Comparison of ENCODE assay signal across 13 mouse cellular contexts in the genomic region with DNA sequence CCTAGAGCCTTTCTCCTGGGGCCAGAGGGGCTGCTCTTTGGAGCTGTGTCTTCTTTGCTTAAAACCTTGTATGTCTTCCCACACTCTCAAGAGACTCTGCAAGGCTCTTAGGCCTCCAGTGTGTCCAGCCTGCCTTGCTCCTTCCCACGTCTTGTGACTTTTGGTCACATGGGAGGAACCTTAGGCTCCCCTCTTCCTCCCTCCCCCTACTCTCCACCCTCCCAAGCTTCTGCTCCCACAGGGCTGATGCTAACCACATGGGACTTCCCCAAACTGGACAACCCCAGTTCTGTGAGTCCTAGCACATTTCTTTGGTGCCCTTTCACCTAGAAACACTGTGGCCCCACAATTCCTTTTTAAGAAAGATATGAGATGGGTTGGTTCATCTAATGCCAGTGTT. TPM values are rescaled to one million over a fixed set of nuclear protein-coding genes. Genes with fewer than 3 reads are reported as not detected.
A peak's percentile ranks its signal among the peaks of the same experiment; 100 is the strongest.
DNase-seq lines count a peak whose midpoint lies in the region; ATAC-seq and TF ChIP-seq lines count a peak whose summit lies in the region.
"Had no signal": no experiment of that assay in that cellular context is flagged by ENCODE, and none has a peak within 500 bp of the region (broad histone marks: within the 10 kb centered on the region; RNA-seq: fewer than 3 reads in every experiment).

No protein-coding gene starts in this region.

- no peak overlapping the region for H3K4me2 ChIP-seq in heart, embryonic 11.5 days
- no peak overlapping the region for H3K4me2 ChIP-seq in hindbrain, embryonic 16.5 days (ENCODE audit: low read length)
- no peak overlapping the region for H3K4me2 ChIP-seq in midbrain, postnatal 0 days (ENCODE audit: low read depth, low read length, poor library complexity, severe bottlenecking)
- H3K4me2 ChIP-seq: hindbrain, embryonic 13.5 days; neural tube, embryonic 13.5 days had no signal

- H3K9ac ChIP-seq in heart, embryonic 11.5 days (ENCODE audit: low read depth, low read length), result no peak overlapping the region
- no peak overlapping the region for H3K9ac ChIP-seq in hindbrain, embryonic 16.5 days (ENCODE audit: low read depth, low read length)
- H3K9ac ChIP-seq in midbrain, postnatal 0 days (replicated peaks; ENCODE audit: low read length, poor library complexity, severe bottlenecking), result no peak overlapping the region
- H3K9ac ChIP-seq: hindbrain, embryonic 13.5 days; neural tube, embryonic 13.5 days had no signal

- no peaks in the 10 kb centered on the region for H3K36me3 ChIP-seq in heart, embryonic 11.5 days (ENCODE audit: control insufficient read depth, insufficient read depth, low read length)
- no peaks in the 10 kb centered on the region for H3K36me3 ChIP-seq in hindbrain, embryonic 16.5 days (ENCODE audit: control insufficient read depth, insufficient read depth, low read length)
- H3K36me3 ChIP-seq in midbrain, postnatal 0 days (ENCODE audit: insufficient read depth, low read length), result no peaks in the 10 kb centered on the region
- H3K36me3 ChIP-seq: hindbrain, embryonic 13.5 days; neural tube, embryonic 13.5 days had no signal

- no peaks in the 10 kb centered on the region for H3K4me1 ChIP-seq in heart, embryonic 11.5 days (ENCODE audit: control insufficient read depth, insufficient read depth, low read length)
- H3K4me1 ChIP-seq in hindbrain, embryonic 16.5 days (ENCODE audit: control insufficient read depth, insufficient read depth, low read depth, low read length), result no peaks in the 10 kb centered on the region
- H3K4me1 ChIP-seq in midbrain, postnatal 0 days (ENCODE audit: insufficient read depth, low read length), result no peaks in the 10 kb centered on the region
- H3K4me1 ChIP-seq: hindbrain, embryonic 13.5 days; neural tube, embryonic 13.5 days had no signal

- no peak for ATAC-seq in heart, embryonic 11.5 days (replicated peaks; ENCODE audit: insufficient number of reproducible peaks, low FRiP score, low TSS enrichment)
- peak; percentile 87 to 89 for ATAC-seq in hematopoietic stem cell, adult 5-6 weeks (replicated peaks in 1 of 2; ENCODE audit: insufficient read depth in 1 of 2, low FRiP score in 2 of 2, low TSS enrichment in 1 of 2, low read depth in 1 of 2, poor library complexity in 2 of 2, severe bottlenecking in 2 of 2)
- peak; percentile 72 for ATAC-seq in megakaryocyte progenitor cell, adult 5-6 weeks (replicated peaks; ENCODE audit: poor library complexity)
- no peak for ATAC-seq in hindbrain, embryonic 16.5 days
- no peak for ATAC-seq in midbrain, postnatal 0 days (ENCODE audit: low FRiP score)

- no peaks in the 10 kb centered on the region for H3K9me3 ChIP-seq in heart, embryonic 11.5 days (replicated peaks; ENCODE audit: control insufficient read depth, low read length)
- no peaks in the 10 kb centered on the region for H3K9me3 ChIP-seq in hindbrain, embryonic 16.5 days (ENCODE audit: control insufficient read depth, low read length)
- H3K9me3 ChIP-seq in midbrain, postnatal 0 days (ENCODE audit: low read length), result no peaks in the 10 kb centered on the region
- H3K9me3 ChIP-seq: hindbrain, embryonic 13.5 days; neural tube, embryonic 13.5 days had no signal

- no peak for TF ChIP-seq CTCF in midbrain, postnatal 0 days (IDR thresholded peaks at IDR 0.05)

- no peak overlapping the region for H3K27ac ChIP-seq in heart, embryonic 11.5 days (ENCODE audit: low read depth, low read length)
- no peak overlapping the region for H3K27ac ChIP-seq in hindbrain, embryonic 16.5 days (ENCODE audit: low read depth, low read length)
- H3K27ac ChIP-seq in midbrain, postnatal 0 days (ENCODE audit: low read depth, low read length), result no peak overlapping the region
- H3K27ac ChIP-seq: hindbrain, embryonic 13.5 days; neural tube, embryonic 13.5 days had no signal

- H3K27me3 ChIP-seq in heart, embryonic 11.5 days (ENCODE audit: control insufficient read depth, insufficient read depth, low read length), result no peaks in the 10 kb centered on the region
- H3K27me3 ChIP-seq in hindbrain, embryonic 16.5 days (replicated peaks; ENCODE audit: control insufficient read depth, insufficient read depth, low read length), result no peaks in the 10 kb centered on the region
- no peaks in the 10 kb centered on the region for H3K27me3 ChIP-seq in midbrain, postnatal 0 days (ENCODE audit: insufficient read depth, low read length)
- H3K27me3 ChIP-seq: hindbrain, embryonic 13.5 days; neural tube, embryonic 13.5 days had no signal

- no peak overlapping the region for H3K4me3 ChIP-seq in heart, embryonic 11.5 days (ENCODE audit: low read depth, low read length)
- no peak overlapping the region for H3K4me3 ChIP-seq in hindbrain, embryonic 16.5 days (ENCODE audit: low read length)
- H3K4me3 ChIP-seq in midbrain, postnatal 0 days (ENCODE audit: low read depth, low read length), result no peak overlapping the region
- H3K4me3 ChIP-seq: hindbrain, embryonic 13.5 days; neural tube, embryonic 13.5 days had no signal

- DNase-seq in heart, adult 9 months (ENCODE audit: low spot score in 2 of 2), result peak; percentile 63 to 81
- peak; percentile 28 for DNase-seq in adipocyte (ENCODE audit: low spot score)
- no peak for DNase-seq in right cerebral cortex, postnatal 36 days (ENCODE audit: low spot score in 2 of 2)
- no peak for DNase-seq in midbrain, postnatal 0 days (ENCODE audit: low spot score)
- DNase-seq: cerebellum, adult 9-11 months; right cerebral cortex, postnatal 4 days had no signal

- 25% methylated on average over 1 of the region's 1 CpGs for WGBS in heart, embryonic 11.5 days (ENCODE audit: insufficient replicate concordance)
- 44% methylated on average over 1 of the region's 1 CpGs for WGBS in hindbrain, embryonic 16.5 days
- WGBS in midbrain, postnatal 0 days, result 38% methylated on average over 1 of the region's 1 CpGs

RNA-seq across cellular contexts. Expression of a gene that starts 8.2 kb away (rescaled TPM):
- polyA plus RNA-seq in heart, embryonic 11.5 days (2014; fragmentation: Nextera tagmentation; extraction: Ambion mirVana), result 0.84 and 1.4 TPM in 2 replicates
- total RNA-seq in hematopoietic stem cell, adult 5-6 weeks (2017), result 10.7 and 19.2 TPM in 2 replicates
- total RNA-seq in megakaryocyte progenitor cell, adult 5-6 weeks (2015), result 7.7 and 8.9 TPM in 2 replicates
- 14.2 and 29.7 TPM in 2 replicates for total RNA-seq in megakaryocyte progenitor cell, adult 5-6 weeks (2017)
- 0.97 and 1.6 TPM in 2 replicates for polyA plus RNA-seq in hindbrain, embryonic 16.5 days (2015; fragmentation: Nextera tagmentation; extraction: Ambion mirVana)
- total RNA-seq in midbrain, postnatal 0 days (2014; rRNA removed), result 1.5 and 1.8 TPM in 2 replicates
- 1.4 and 1.7 TPM in 2 replicates for polyA plus RNA-seq in midbrain, postnatal 0 days (2015; fragmentation: Nextera tagmentation; extraction: Ambion mirVana)

RNA-seq across cellular contexts. Expression of a gene that starts 36.2 kb away (rescaled TPM):
- polyA plus RNA-seq in heart, embryonic 11.5 days (2014; fragmentation: Nextera tagmentation; extraction: Ambion mirVana), result 1.7 and 2.4 TPM in 2 replicates
- total RNA-seq in hematopoietic stem cell, adult 5-6 weeks (2017), result 3.5 and 16.8 TPM in 2 replicates
- 18.8 and 25.5 TPM in 2 replicates for total RNA-seq in megakaryocyte progenitor cell, adult 5-6 weeks (2015)
- 12.1 and 15.6 TPM in 2 replicates for total RNA-seq in megakaryocyte progenitor cell, adult 5-6 weeks (2017)
- not detected in 2 replicates for polyA plus RNA-seq in hindbrain, embryonic 16.5 days (2015; fragmentation: Nextera tagmentation; extraction: Ambion mirVana)
- total RNA-seq in midbrain, postnatal 0 days (2014; rRNA removed), result 0.05 and 0.24 TPM in 2 replicates
- polyA plus RNA-seq in midbrain, postnatal 0 days (2015; fragmentation: Nextera tagmentation; extraction: Ambion mirVana), result 0.05 TPM in 1 of 2 replicates, not detected in the other
- total RNA-seq: left cerebral cortex, postnatal 14 days had no signal
- polyA plus RNA-seq: hindbrain, embryonic 13.5 days had no signal

RNA-seq across cellular contexts. Expression of a gene that starts 47.1 kb away (rescaled TPM):
- 21.8 and 23.0 TPM in 2 replicates for polyA plus RNA-seq in heart, embryonic 11.5 days (2014; fragmentation: Nextera tagmentation; extraction: Ambion mirVana)
- not detected in 2 replicates for total RNA-seq in hematopoietic stem cell, adult 5-6 weeks (2017)
- not detected in 2 replicates for total RNA-seq in megakaryocyte progenitor cell, adult 5-6 weeks (2015)
- total RNA-seq in megakaryocyte progenitor cell, adult 5-6 weeks (2017), result 0.67 TPM in 1 of 2 replicates, not detected in the other
- 9.7 and 12.9 TPM in 2 replicates for polyA plus RNA-seq in hindbrain, embryonic 16.5 days (2015; fragmentation: Nextera tagmentation; extraction: Ambion mirVana)
- 7.5 and 12.8 TPM in 2 replicates for total RNA-seq in midbrain, postnatal 0 days (2014; rRNA removed)
- polyA plus RNA-seq in midbrain, postnatal 0 days (2015; fragmentation: Nextera tagmentation; extraction: Ambion mirVana), result 5.7 and 5.8 TPM in 2 replicates

Comparison
In these comparisons a context has a peak if more than half of its experiments do, and no peak if none do; other contexts are left out.
1. DNase-seq: peak in heart, adult 9 months (2 of 2) and adipocyte (single experiment); none in right cerebral cortex, postnatal 36 days (0 of 2) and midbrain, postnatal 0 days (single experiment).
2. ATAC-seq: peak in hematopoietic stem cell, adult 5-6 weeks (2 of 2) and megakaryocyte progenitor cell, adult 5-6 weeks (single experiment); none in heart, embryonic 11.5 days (single experiment), hindbrain, embryonic 16.5 days (single experiment) and midbrain, postnatal 0 days (single experiment).